In the genomic region with DNA sequence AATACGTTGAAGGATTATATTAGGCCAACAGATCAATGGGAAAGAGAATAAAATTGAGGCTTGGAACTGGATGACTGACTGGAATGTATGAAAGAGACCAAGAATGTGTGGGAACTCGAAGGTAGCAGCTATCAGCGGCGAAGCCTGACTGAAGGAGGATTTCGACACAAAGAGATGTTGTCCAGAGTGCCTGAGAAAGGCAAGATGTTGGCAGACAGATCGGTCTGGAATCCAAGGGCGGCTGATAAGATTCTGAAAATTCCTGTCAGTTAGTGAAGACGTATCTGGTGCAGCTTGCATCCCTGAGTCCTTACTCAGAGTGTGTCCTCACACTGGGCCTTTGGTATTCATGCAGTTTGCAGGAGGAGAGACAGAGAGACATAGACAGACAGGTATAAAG, we compare ENCODE assay signal across 17 mouse cellular contexts.
DNase-seq lines count a peak whose midpoint lies in the region; ATAC-seq lines count a peak whose summit lies in the region.
"Had no signal": no experiment of that assay in that cellular context is flagged by ENCODE, and none has a peak within 500 bp of the region (broad histone marks: within the 10 kb centered on the region; RNA-seq: fewer than 3 reads in every experiment).

No protein-coding gene starts in this region.

- DNase-seq in embryonic facial prominence, embryonic 14.5 days (ENCODE audit: low spot score) = peak; percentile 48
- DNase-seq in embryonic facial prominence, embryonic 10.5 days (ENCODE audit: low spot score) = no peak
- DNase-seq in heart, adult 8-10 months (ENCODE audit: low spot score) = peak; percentile 23
- peak; percentile 17 to 25 for DNase-seq in heart, postnatal 14 days
- DNase-seq in lung, postnatal 25 days (ENCODE audit: low spot score) = peak; percentile 45
- DNase-seq in midbrain, embryonic 10.5 days (ENCODE audit: low spot score) = no peak
- no peak for DNase-seq in kidney, postnatal 14 days
- DNase-seq: kidney, postnatal 25 days; layer of hippocampus, postnatal 36 days; liver, postnatal 0 days had no signal

- H3K36me3 ChIP-seq in embryonic facial prominence, embryonic 14.5 days (ENCODE audit: control insufficient read depth, insufficient read depth, low read length) = no peaks in the 10 kb centered on the region
- no peaks in the 10 kb centered on the region for H3K36me3 ChIP-seq in embryonic facial prominence, embryonic 10.5 days (replicated peaks)
- H3K36me3 ChIP-seq in hindbrain, embryonic 16.5 days (ENCODE audit: control insufficient read depth, insufficient read depth, low read length) = no peaks in the 10 kb centered on the region
- H3K36me3 ChIP-seq in midbrain, embryonic 10.5 days = no peaks in the 10 kb centered on the region
- H3K36me3 ChIP-seq: G1E; limb, embryonic 13.5 days; midbrain, embryonic 12.5 days had no signal

- ATAC-seq in embryonic facial prominence, embryonic 14.5 days (ENCODE audit: low read depth) = no peak
- ATAC-seq in hindbrain, embryonic 16.5 days = no peak
- ATAC-seq: activated CD4-positive, CD25-positive, alpha-beta regulatory T cell, adult 4 months; inflammation-experienced regulatory T-cells, adult 6 months; liver, postnatal 0 days had no signal

- no peak overlapping the region for H3K4me2 ChIP-seq in embryonic facial prominence, embryonic 14.5 days (ENCODE audit: low read depth, low read length)
- no peak overlapping the region for H3K4me2 ChIP-seq in hindbrain, embryonic 16.5 days (ENCODE audit: low read length)
- H3K4me2 ChIP-seq: limb, embryonic 13.5 days; midbrain, embryonic 12.5 days had no signal

- no peaks in the 10 kb centered on the region for H3K9me3 ChIP-seq in embryonic facial prominence, embryonic 14.5 days (ENCODE audit: control insufficient read depth, low read length)
- no peaks in the 10 kb centered on the region for H3K9me3 ChIP-seq in embryonic facial prominence, embryonic 10.5 days
- H3K9me3 ChIP-seq in hindbrain, embryonic 16.5 days (ENCODE audit: control insufficient read depth, low read length) = no peaks in the 10 kb centered on the region
- no peaks in the 10 kb centered on the region for H3K9me3 ChIP-seq in midbrain, embryonic 10.5 days (replicated peaks)
- H3K9me3 ChIP-seq: G1E; limb, embryonic 13.5 days; midbrain, embryonic 12.5 days had no signal

- no peak overlapping the region for H3K27ac ChIP-seq in embryonic facial prominence, embryonic 14.5 days (replicated peaks; ENCODE audit: low read depth, low read length)
- H3K27ac ChIP-seq in embryonic facial prominence, embryonic 10.5 days (replicated peaks) = no peak overlapping the region
- no peak overlapping the region for H3K27ac ChIP-seq in hindbrain, embryonic 16.5 days (ENCODE audit: low read depth, low read length)
- H3K27ac ChIP-seq in midbrain, embryonic 10.5 days (replicated peaks) = no peak overlapping the region
- H3K27ac ChIP-seq: limb, embryonic 13.5 days; midbrain, embryonic 12.5 days; stomach, postnatal 0 days had no signal

- no peaks in the 10 kb centered on the region for H3K27me3 ChIP-seq in embryonic facial prominence, embryonic 14.5 days (replicated peaks; ENCODE audit: control insufficient read depth, insufficient read depth, low read length)
- no peaks in the 10 kb centered on the region for H3K27me3 ChIP-seq in embryonic facial prominence, embryonic 10.5 days (replicated peaks; ENCODE audit: low read depth, poor library complexity, severe bottlenecking)
- no peaks in the 10 kb centered on the region for H3K27me3 ChIP-seq in hindbrain, embryonic 16.5 days (replicated peaks; ENCODE audit: control insufficient read depth, insufficient read depth, low read length)
- no peaks in the 10 kb centered on the region for H3K27me3 ChIP-seq in midbrain, embryonic 10.5 days (ENCODE audit: low read depth, poor library complexity, severe bottlenecking)
- H3K27me3 ChIP-seq: limb, embryonic 13.5 days; midbrain, embryonic 12.5 days had no signal

- 68% methylated on average over 8 of the region's 8 CpGs for WGBS in embryonic facial prominence, embryonic 14.5 days
- 89% methylated on average over 8 of the region's 8 CpGs for WGBS in embryonic facial prominence, embryonic 10.5 days
- 73% methylated on average over 8 of the region's 8 CpGs for WGBS in hindbrain, embryonic 16.5 days
- 91% methylated on average over 8 of the region's 8 CpGs for WGBS in midbrain, embryonic 10.5 days

- no peak overlapping the region for H3K9ac ChIP-seq in embryonic facial prominence, embryonic 14.5 days (ENCODE audit: low read depth, low read length)
- H3K9ac ChIP-seq in hindbrain, embryonic 16.5 days (ENCODE audit: low read depth, low read length) = no peak overlapping the region
- H3K9ac ChIP-seq: limb, embryonic 13.5 days; liver, postnatal 0 days; midbrain, embryonic 12.5 days had no signal

- no peaks in the 10 kb centered on the region for H3K4me1 ChIP-seq in embryonic facial prominence, embryonic 14.5 days (ENCODE audit: control insufficient read depth, insufficient read depth, low read length)
- H3K4me1 ChIP-seq in embryonic facial prominence, embryonic 10.5 days = no peaks in the 10 kb centered on the region
- H3K4me1 ChIP-seq in hindbrain, embryonic 16.5 days (ENCODE audit: control insufficient read depth, insufficient read depth, low read depth, low read length) = no peaks in the 10 kb centered on the region
- no peaks in the 10 kb centered on the region for H3K4me1 ChIP-seq in midbrain, embryonic 10.5 days
- H3K4me1 ChIP-seq: midbrain, embryonic 12.5 days had no signal

- intact Hi-C loops in heart, postnatal 14 days (cut with DNase I) = no loop called here

- H3K4me3 ChIP-seq in embryonic facial prominence, embryonic 14.5 days (ENCODE audit: low read depth, low read length) = no peak overlapping the region
- no peak overlapping the region for H3K4me3 ChIP-seq in embryonic facial prominence, embryonic 10.5 days
- H3K4me3 ChIP-seq in hindbrain, embryonic 16.5 days (ENCODE audit: low read length) = no peak overlapping the region
- H3K4me3 ChIP-seq in midbrain, embryonic 10.5 days = no peak overlapping the region
- H3K4me3 ChIP-seq: limb, embryonic 13.5 days; midbrain, embryonic 12.5 days had no signal

Comparison
In these comparisons a context has a peak if more than half of its experiments do, and no peak if none do; other contexts are left out.
1. DNase-seq: peak in embryonic facial prominence, embryonic 14.5 days (single experiment), heart, adult 8-10 months (single experiment), heart, postnatal 14 days (2 of 2) and lung, postnatal 25 days (single experiment); none in embryonic facial prominence, embryonic 10.5 days (single experiment), midbrain, embryonic 10.5 days (single experiment) and kidney, postnatal 14 days (single experiment).